Mouse (Mus musculus) gastrocnemius, postnatal 4 days (tissue): ENCODE results near the gene Xiap. TPM values are rescaled to one million over a fixed set of nuclear protein-coding genes. Genes with fewer than 3 reads are reported as not detected.

Experiments used
- total RNA-seq, 2 experiments: library from RNA; stranded (reverse); gene quantifications; 2 replicates each; pipeline ENCODE4 v1.2.3; 2021

Gene Xiap
- total RNA-seq, 2 experiments from 2014 or later = 34.2 to 35.8 TPM

Other genes with a start within 250 kb of the Xiap start
- 10 to 100 TPM; 54.3 to 55.8 TPM for gene Thoc2, start 139.0 kb upstream of the Xiap start, total RNA-seq
- gene Stag2, start 89.6 kb downstream of the Xiap start, total RNA-seq = 100 to 1,000 TPM in 1 of 2 experiments, 10 to 100 TPM in 1; 91.2 to 113 TPM